Mouse (Mus musculus) hindbrain, embryonic 16.5 days (tissue): ENCODE results near the gene 1700016H13Rik. TPM values are rescaled to one million over a fixed set of nuclear protein-coding genes. Genes with fewer than 3 reads are reported as not detected.

Source experiments
- ATAC-seq: fragments of 200-750 bp; cut with Nextera tagmentation; 2 replicates; pipeline ENCODE4 v1.8.0; 2017; ENCODE audit warnings: moderate TSS enrichment, moderate library complexity
- H3K27ac ChIP-seq: fragments of 300-500 bp; sonication (generic); 2 replicates; pipeline ENCODE4 v1.5.1; 2014; ENCODE audit warnings: low read depth, mild to moderate bottlenecking, control low read depth, low read length, moderate library complexity
- H3K27me3 ChIP-seq: fragments of 300-500 bp; sonication (generic); replicated peaks from 2 replicates; pipeline ENCODE4 v1.6.1; 2014; ENCODE audit warnings: low read length; ENCODE audit not compliant: control insufficient read depth, insufficient read depth
- H3K36me3 ChIP-seq: fragments of 300-500 bp; sonication (generic); 2 replicates; pipeline ENCODE4 v1.6.1; 2014; ENCODE audit warnings: mild to moderate bottlenecking, low read length, moderate library complexity, mixed read lengths; ENCODE audit not compliant: control insufficient read depth, insufficient read depth
- H3K4me1 ChIP-seq: fragments of 300-500 bp; sonication (generic); 2 replicates; pipeline ENCODE4 v1.6.1; 2014; ENCODE audit warnings: low read depth, low read length; ENCODE audit not compliant: control insufficient read depth, insufficient read depth
- H3K4me2 ChIP-seq: fragments of 300-500 bp; sonication (generic); 2 replicates; pipeline ENCODE4 v1.6.1; 2014; ENCODE audit warnings: mild to moderate bottlenecking, low read length, control low read depth, moderate library complexity
- H3K4me3 ChIP-seq: fragments of 300-500 bp; sonication (generic); 2 replicates; pipeline ENCODE4 v1.5.1; 2014; ENCODE audit warnings: mild to moderate bottlenecking, low read length, control low read depth, moderate library complexity
- H3K9ac ChIP-seq: fragments of 300-500 bp; sonication (generic); 2 replicates; pipeline ENCODE4 v1.6.1; 2014; ENCODE audit warnings: low read depth, mild to moderate bottlenecking, control low read depth, low read length, moderate library complexity
- H3K9me3 ChIP-seq: fragments of 300-500 bp; sonication (generic); 2 replicates; pipeline ENCODE4 v1.6.1; 2014; ENCODE audit warnings: mild to moderate bottlenecking, low read length, moderate library complexity; ENCODE audit not compliant: control insufficient read depth
- WGBS: fragments of 180-500 bp; shearing (Covaris S2); extraction: QIAGEN DNeasy Blood & Tissue Kit; methylation state at CpG from one replicate; pipeline ENCODE4 v1.1.7; 2014; 5-methylcytosine and 5-hydroxymethylcytosine counted together
- polyA plus RNA-seq: library from polyadenylated mRNA; unstranded; fragments of >200 nt; fragmentation: Nextera tagmentation; extraction: Ambion mirVana; gene quantifications from 2 replicates; pipeline ENCODE4 v1.2.1, GENCODE M21; 2015

1700016H13Rik gene
- polyA plus RNA-seq, 1 experiment from 2014 or later = 0.28 TPM

GRCm38 (mm10) chr5:103677894-103678293, 22.1 kb upstream of the 1700016H13Rik start:
- Histone ChIP-seq H3K4me3 (no peak overlapping the region), H3K27me3 (no peaks in the 10 kb centered on the region), H3K4me2 (no peak overlapping the region), H3K36me3 (no peaks in the 10 kb centered on the region), H3K27ac (no peak overlapping the region), H3K9ac (no peak overlapping the region), H3K9me3 (no peaks in the 10 kb centered on the region), H3K4me1 (no peaks in the 10 kb centered on the region)
- WGBS = 85% methylated on average over 6 of the region's 6 CpGs
- ATAC-seq = no peak

DNA sequence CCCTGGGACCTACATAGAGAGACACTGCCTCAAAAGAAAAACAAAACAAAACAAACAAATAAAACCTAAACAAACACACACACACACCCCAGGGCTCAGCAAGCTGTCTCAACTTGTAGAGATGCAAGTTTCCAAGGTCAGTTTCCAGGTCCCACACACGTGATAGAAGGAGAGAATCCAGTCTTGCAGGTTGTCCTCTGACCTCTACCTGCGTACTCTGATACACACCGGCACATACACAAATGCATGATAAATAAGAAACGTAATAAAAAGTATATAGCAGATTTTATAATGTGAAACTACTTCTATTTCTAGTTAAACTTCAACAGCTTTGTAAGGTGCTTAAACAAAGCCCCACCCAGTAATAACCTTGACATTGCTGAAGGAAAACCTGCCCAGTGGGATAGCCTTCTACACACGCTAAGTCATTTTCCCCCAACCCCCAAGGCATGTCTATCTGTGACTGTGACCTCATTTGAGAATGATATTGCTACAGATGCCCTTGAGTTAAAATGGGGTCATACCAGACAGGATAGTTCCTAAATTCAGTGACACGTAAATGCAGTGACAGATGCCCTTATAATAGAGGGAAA, 20.6 kb upstream of the 1700016H13Rik start:
- Histone ChIP-seq H3K9me3 (no peaks in the 10 kb centered on the region), H3K27me3 (no peaks in the 10 kb centered on the region), H3K36me3 (no peaks in the 10 kb centered on the region), H3K4me3 (no peak overlapping the region), H3K4me1 (no peaks in the 10 kb centered on the region), H3K4me2 (no peak overlapping the region), H3K27ac (no peak overlapping the region), H3K9ac (no peak overlapping the region)
- WGBS = 89% methylated on average over 6 of the region's 6 CpGs
- ATAC-seq = no peak

DNA sequence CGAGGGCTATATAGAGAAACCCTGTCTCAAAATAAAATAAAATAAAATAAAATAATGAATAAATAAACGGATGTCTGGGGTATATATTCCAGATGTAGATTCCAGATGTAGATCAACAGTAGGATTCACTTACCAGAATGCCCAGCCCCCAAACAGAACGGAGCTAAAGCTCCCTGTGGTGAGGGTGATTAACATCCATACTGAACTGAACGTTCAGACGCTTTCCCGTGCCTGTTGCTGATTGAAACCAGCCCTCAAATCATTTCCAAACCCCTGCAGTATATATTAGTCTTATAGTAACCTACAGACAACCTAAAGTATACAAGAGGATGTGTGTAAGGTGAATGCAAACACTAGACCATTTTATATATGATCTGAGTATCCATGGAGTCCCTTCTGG, 18.7 kb upstream of the 1700016H13Rik start:
- Histone ChIP-seq H3K4me2 (no peak overlapping the region), H3K9ac (no peak overlapping the region), H3K4me1 (no peaks in the 10 kb centered on the region), H3K27ac (no peak overlapping the region), H3K36me3 (no peaks in the 10 kb centered on the region), H3K9me3 (no peaks in the 10 kb centered on the region), H3K27me3 (no peaks in the 10 kb centered on the region), H3K4me3 (no peak overlapping the region)
- no peak for ATAC-seq
- WGBS = 51% methylated on average over 6 of the region's 6 CpGs

DNA sequence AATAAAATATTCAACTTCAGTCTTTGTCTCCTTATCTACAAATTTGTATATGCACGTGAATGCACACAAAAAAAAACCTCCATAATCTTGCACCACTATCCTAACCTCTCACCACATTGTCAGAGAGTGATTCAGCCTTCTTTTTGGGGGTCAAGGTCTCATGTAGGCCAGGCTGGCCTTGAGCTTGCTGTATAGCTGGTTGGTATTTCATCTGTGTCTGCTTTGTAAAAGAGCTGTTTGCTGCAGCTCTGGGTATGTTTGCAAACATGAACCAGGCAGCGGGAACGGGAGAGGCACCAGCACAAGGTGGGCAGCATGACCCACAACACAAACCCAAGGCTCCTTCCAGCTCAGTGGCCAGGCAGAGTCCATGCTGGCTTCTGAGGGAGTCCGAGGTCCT, 17.8 kb upstream of the 1700016H13Rik start:
- Histone ChIP-seq H3K27ac (no peak overlapping the region), H3K9ac (no peak overlapping the region), H3K27me3 (no peaks in the 10 kb centered on the region), H3K4me3 (no peak overlapping the region), H3K9me3 (no peaks in the 10 kb centered on the region), H3K4me2 (no peak overlapping the region), H3K4me1 (no peaks in the 10 kb centered on the region), H3K36me3 (no peaks in the 10 kb centered on the region)
- WGBS = 85% methylated on average over 4 of the region's 4 CpGs
- ATAC-seq = no peak

DNA sequence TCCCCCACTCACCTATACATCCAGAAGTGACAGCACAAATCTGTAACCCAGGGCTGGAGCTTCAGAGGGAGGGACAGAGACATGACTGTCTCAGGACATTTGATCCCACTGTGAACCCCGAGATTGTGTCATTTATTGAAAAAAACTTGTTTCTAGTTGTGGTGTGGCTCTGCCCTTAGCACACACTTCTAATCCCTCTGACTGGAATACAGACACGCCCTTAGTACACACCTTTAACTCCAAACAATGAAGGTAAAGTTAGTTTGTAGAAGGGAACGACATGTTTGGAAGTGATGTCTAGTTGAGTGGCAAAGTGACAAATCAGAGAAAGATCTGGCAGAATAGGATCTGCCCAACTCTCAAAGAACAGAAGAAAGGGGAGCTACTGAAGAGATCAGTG, 16.0 kb upstream of the 1700016H13Rik start:
- 78% methylated on average over 3 of the region's 3 CpGs for WGBS
- Histone ChIP-seq H3K27me3 (no peaks in the 10 kb centered on the region), H3K9ac (no peak overlapping the region), H3K36me3 (no peaks in the 10 kb centered on the region), H3K4me3 (no peak overlapping the region), H3K4me2 (no peak overlapping the region), H3K4me1 (no peaks in the 10 kb centered on the region), H3K9me3 (no peaks in the 10 kb centered on the region), H3K27ac (no peak overlapping the region)
- no peak for ATAC-seq

DNA sequence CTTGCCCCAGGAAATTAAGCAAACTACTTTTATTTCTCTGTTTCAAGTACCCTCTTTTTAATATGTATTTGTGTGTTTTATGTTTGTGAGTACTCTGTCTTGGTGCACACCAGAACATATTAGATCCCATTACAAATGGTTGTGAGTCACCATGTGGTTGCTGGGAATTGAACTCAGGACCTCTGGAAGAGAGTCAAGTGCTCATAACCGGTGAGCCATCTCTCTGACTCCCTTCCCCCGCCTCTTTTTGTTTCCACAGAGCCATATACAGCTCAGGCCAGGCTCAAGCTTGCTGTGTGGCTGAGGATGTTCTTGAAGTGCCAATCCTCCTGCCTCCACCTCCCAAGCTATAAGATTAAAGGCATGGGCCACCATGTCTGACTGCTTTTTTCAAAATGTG, 10.1 kb upstream of the 1700016H13Rik start:
- Histone ChIP-seq H3K4me1 (no peaks in the 10 kb centered on the region), H3K4me3 (no peak overlapping the region), H3K27ac (no peak overlapping the region), H3K9me3 (no peaks in the 10 kb centered on the region), H3K4me2 (no peak overlapping the region), H3K9ac (no peak overlapping the region), H3K36me3 (no peaks in the 10 kb centered on the region), H3K27me3 (no peaks in the 10 kb centered on the region)
- no peak for ATAC-seq
- WGBS = 82% methylated on average over 2 of the region's 2 CpGs

GRCm38 (mm10) chr5:103664932-103665331, 9.1 kb upstream of the 1700016H13Rik start:
- H3K27me3 ChIP-seq = no peaks in the 10 kb centered on the region
- H3K4me2 ChIP-seq = no peak overlapping the region
- no peak overlapping the region for H3K27ac ChIP-seq
- no peak overlapping the region for H3K9ac ChIP-seq
- no peak overlapping the region for H3K4me3 ChIP-seq
- ATAC-seq = no peak
- WGBS = 71% methylated on average over 9 of the region's 9 CpGs
- no peaks in the 10 kb centered on the region for H3K36me3 ChIP-seq
- no peaks in the 10 kb centered on the region for H3K9me3 ChIP-seq
- no peaks in the 10 kb centered on the region for H3K4me1 ChIP-seq

DNA sequence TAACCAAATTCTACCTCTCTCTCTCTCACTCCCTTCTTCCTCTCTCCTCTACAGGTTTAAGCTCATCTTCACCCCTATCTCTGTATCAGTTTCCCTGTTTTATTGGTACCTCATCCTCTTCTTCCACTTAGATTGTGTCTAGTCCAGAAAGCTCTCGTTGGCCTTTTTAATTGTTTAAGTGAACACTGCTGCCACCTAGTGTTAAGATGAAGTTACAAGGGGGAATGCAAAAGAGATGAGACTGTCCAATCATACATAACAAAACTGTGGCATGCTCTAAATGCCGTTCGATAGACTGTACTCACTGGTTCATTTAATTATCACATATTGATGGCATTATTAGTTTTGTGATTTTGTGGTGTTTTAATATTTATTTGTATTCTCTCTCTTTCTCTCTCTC, 3.8 kb upstream of the 1700016H13Rik start:
- ATAC-seq = no peak
- no peaks in the 10 kb centered on the region for H3K36me3 ChIP-seq
- 22% methylated on average over 3 of the region's 3 CpGs for WGBS

DNA sequence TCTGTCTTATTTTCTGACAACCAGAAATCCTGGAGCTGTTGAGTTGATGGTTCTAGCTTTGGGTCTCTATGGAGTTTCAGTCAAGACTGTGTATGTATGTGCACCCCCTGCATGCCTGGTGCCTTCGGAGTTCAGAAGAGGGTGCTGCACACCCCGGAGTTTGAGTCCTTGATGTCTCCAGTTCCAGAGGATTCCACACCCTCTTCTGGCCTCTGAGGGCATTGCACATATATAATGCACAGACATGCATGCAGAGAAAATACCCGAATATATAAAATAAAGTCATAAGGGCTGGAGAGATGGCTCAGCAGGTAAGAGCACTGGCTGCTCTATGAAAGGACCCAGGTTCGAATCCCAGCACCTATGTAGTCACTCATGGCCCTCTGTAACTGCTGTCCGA, 3.1 kb upstream of the 1700016H13Rik start:
- Histone ChIP-seq H3K4me2 (no peak overlapping the region), H3K9me3 (no peaks in the 10 kb centered on the region)
- WGBS = 70% methylated on average over 5 of the region's 5 CpGs

More for the DNA sequence above, 3.8 kb upstream of the 1700016H13Rik start:
- Histone ChIP-seq H3K9ac (no peak overlapping the region), H3K27me3 (no peaks in the 10 kb centered on the region), H3K9me3 (no peaks in the 10 kb centered on the region), H3K4me1 (peaks cover 2% of the 10 kb centered on the region; the same call in 1 of the 2 replicates), H3K4me2 (no peak overlapping the region), H3K27ac (no peak overlapping the region), H3K4me3 (no peak overlapping the region)

More for the DNA sequence above, 3.1 kb upstream of the 1700016H13Rik start:
- Histone ChIP-seq H3K4me3 (no peak overlapping the region), H3K36me3 (no peaks in the 10 kb centered on the region), H3K9ac (no peak overlapping the region), H3K27ac (no peak overlapping the region), H3K4me1 (peaks cover 2% of the 10 kb centered on the region; the same call in 1 of the 2 replicates), H3K27me3 (no peaks in the 10 kb centered on the region)
- no peak for ATAC-seq
